Mouse (Mus musculus) left cerebral cortex, adult 9 months (tissue): ENCODE measurements around the gene Atp4a.
A peak's percentile ranks its signal among the peaks of the same experiment; 100 is the strongest.
"Not testable (repeated sequence)": the region's sequence is repeated elsewhere in the genome, so short reads cannot be mapped to it uniquely, and the experiment has no call there.

Source experiments
- DNase-seq, 2 experiments: peaks; one replicate each; pipeline ENCODE4 v3.0.0; 2022; ENCODE audit warnings: low spot score in 2 of 2

Atp4a gene

GRCm38 (mm10) chr7:30729396-30730063, 17.5 kb downstream of the Atp4a start, which contains the start of gene Tmem147:
TSS of gene Tmem147 (minus strand) at chr7:30729540.
- DNase-seq, result peak; percentile 87 to 96

GRCm38 (mm10) chr7:30730064-30730722, 18.2 kb downstream of the Atp4a start:
- not testable (repeated sequence) for DNase-seq

GRCm38 (mm10) chr7:30736211-30736610, 24.2 kb downstream of the Atp4a start:
- no peak for DNase-seq

DNA sequence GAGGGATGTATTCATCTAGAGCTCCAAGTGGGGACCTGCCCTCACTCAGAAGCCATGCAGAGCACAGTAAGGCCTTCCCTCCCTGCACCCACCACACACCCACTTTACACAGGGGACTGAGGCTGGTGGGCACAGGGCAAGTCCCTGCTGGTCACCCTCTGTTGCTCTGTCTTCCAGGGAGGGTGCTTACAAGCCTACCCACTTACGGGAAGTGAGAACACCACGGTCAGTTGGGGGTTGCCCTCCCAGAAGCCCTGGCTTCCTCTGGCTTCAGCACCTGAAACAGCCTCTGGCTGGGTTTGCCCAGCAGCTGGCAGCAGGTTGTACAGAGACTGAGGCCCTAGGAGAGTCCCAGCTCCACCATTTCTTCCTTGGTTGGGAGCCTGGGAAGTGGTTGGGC, 30.6 kb downstream of the Atp4a start:
- DNase-seq, result not testable (repeated sequence)

DNA sequence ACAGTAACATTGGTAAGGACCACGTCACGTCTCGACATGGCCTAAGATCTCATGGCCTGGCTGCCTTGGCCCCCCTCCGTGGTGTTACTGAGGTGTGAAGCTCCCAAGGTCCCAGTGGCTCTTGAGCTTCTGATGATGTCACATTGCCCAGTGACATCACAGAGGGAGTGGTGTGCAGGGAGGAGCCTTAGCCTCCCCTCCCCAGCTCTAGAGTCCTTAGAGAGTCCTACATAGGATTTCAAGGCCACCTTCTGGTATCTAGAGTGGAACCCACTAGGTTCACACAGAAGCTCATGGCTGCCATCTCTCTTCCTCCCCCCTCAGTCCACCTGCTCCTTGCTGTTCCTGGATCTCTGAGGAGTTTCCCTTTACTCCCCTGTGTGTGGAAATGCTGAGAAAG, 31.6 kb downstream of the Atp4a start, which contains the start of gene Gapdhs:
Gene Gapdhs, minus strand, starts transcription at position 65 of the 400 bp plus-strand sequence.
- not testable (repeated sequence) for DNase-seq

DNA sequence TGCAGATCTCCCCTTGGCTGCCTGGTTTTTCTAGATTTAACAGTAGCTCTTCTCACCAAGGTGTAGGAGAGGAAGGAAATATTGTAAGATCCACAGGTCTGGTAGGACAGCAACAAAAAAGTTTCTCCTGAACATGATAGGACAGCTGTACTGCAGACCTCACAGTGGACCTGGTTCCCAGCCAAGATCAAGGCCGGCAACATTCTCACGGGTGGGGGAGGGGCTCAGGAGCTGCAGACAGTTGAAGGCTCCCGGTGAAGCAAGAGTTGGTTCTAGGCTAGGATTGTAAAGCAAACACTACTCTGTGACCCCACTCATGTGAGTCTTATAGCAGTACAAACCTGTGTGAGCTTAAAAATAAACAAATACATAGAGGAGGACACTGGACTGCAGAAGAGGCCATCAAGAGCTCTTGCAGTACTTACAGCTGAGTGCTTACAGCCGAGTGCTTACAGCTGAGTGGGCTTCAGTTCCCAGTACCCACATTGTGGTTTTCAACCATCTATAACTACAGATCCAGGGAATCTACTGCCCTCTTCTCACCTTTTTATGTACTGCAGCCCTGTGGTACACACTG, 32.1 kb downstream of the Atp4a start:
- DNase-seq, result no peak

GRCm38 (mm10) chr7:30747525-30748204, 35.7 kb downstream of the Atp4a start:
- DNase-seq, result no peak

DNA sequence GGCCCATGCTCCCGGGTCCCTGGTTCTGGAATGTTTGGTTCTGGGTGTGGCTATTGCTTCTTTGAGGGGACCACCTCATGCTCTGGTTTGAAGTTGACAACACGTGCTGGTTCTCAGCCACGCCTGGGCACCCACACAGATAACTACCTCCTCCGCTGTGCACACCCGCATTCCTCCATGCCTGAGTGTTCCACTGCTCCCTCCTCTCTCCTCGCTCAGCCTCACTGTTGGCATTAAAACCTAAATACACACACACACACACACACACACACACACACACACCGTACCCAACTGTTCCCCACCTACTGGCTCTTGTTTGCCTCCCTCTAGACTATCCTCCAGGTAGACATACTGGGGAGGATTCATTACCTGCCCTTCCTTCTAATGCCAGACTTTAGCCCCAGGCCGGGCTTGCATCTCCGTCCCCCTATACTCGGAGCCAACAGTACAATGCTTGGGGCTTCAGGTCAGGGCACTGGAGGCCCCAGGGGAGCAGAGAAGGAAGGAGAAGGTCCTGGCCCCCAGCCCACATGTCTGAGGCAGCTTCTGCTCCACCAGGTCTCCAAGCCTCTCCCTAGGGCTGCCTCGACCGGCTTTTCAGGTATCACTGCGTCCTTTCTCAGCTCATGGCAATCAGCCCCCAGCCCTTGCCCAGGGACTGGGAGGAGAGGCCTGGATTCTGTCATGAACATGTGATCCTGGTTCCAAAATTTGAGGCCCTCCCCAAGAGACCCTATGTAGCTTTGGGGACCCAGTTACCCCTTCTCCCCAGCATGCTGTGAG, 38.0 kb downstream of the Atp4a start:
- no peak for DNase-seq

DNA sequence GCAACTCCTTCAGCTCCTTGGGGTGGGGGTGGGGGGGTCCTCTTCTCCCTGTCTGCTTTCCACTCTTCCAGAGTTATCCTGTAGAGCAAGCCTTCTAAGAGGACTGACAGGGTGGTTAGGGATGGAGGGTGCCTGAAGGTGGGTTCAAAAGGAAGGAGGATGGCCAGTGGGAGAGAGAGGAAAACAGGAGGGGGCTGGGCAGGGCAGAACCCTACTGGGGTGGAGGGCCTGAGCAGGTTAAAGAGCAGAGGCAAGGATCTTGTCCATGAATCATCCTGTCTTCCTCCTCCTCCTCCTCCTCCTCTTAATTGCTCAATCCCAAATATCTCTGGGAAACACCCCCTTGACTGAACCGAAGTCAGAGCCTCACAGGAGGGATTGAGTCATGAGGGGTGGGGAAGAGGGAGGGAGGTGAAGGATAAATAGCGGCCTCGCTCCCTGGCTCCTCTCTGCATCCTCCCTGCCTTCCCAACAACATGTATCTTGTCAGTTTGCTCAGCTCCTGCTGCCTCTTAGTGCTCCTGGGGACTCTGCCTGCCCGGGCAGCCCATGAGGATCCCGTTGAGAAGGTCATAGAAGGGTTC, 39.2 kb downstream of the Atp4a start, which contains the start of gene Sbsn:
Gene Sbsn, plus strand, starts transcription at position 386 of the 584 bp plus-strand sequence.
- no peak for DNase-seq

GRCm38 (mm10) chr7:30757001-30757400, 45.0 kb downstream of the Atp4a start:
- DNase-seq, result no peak

- no peak for DNase-seq
Measured at GRCm38 (mm10) chr7:30758853-30759252, 46.8 kb downstream of the Atp4a start.

- DNase-seq, result no peak
Measured at GRCm38 (mm10) chr7:30761769-30762352, 49.9 kb downstream of the Atp4a start.

DNA sequence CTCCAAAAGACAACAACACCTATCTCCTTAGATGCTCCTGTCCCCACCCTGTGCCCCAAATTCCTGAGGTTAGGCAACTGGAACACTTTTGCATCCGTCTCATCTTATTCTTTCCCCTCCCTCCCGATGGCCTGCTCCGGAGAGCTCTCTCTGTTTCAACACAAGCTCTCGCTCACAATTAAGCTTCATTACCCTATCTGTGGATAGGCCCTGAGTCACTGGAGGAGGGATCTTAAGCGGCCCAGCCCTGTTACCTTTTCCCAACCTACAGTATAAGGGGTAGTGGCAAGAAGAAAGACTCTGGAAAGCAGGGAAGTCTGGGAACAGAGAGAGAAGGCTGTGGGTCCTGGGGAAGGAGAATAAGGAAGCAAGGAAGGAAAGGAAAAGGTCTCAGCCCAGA, 51.4 kb downstream of the Atp4a start, which contains the start of gene Dmkn:
Gene Dmkn, plus strand, starts transcription at position 301 of the 400 bp plus-strand sequence.
- DNase-seq, result no peak

- no peak for DNase-seq
Measured at GRCm38 (mm10) chr7:30765173-30765572, 53.2 kb downstream of the Atp4a start.

GRCm38 (mm10) chr7:30766408-30766807, 54.4 kb downstream of the Atp4a start:
- DNase-seq, result no peak

DNA sequence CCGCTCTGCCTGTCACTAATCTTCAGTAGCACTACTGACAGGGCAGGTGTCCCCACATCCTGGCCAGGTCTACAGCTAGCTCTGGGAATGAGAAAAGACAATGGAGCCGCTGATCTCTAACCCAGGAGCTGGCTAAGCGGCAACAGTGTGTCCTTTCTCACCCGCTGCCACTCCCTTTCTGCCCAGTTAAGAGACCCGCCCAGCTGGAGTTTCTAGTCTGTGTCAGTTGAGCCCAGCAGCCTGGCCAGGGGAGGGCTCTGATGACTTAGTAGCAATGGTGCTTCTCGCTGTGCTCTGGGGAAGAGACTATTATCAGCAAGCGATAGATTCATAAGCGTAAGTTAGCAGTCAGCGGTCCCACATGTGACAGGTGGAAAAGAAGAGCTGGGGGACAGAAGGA, 57.2 kb downstream of the Atp4a start:
- no peak for DNase-seq
